ENCODE assay signal across 22 mouse cellular contexts in the genomic region with DNA sequence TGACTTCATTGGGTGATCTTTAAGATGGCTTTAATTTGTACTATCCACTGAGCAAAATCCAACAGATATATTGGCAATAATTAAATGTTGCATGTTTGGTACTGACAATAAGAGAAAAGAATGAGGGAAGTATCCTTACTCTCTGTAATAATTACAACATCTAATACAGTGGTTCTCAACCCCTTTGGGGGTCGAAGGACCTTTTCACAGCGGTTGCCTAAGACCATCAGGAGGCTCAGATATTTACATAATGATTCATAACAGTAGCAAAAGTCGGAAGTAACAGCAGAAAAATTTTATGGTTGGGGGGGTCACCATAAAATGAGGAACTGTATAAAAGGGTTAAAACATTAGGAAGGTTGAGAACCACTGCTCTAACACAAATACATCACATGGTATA.
A peak's percentile ranks its signal among the peaks of the same experiment; 100 is the strongest.
DNase-seq lines count a peak whose midpoint lies in the region; ATAC-seq lines count a peak whose summit lies in the region.
"Had no signal": no experiment of that assay in that cellular context is flagged by ENCODE, and none has a peak within 500 bp of the region (broad histone marks: within the 10 kb centered on the region; RNA-seq: fewer than 3 reads in every experiment).

No protein-coding gene starts in this region.

- no peaks in the 10 kb centered on the region for H3K27me3 ChIP-seq in embryonic facial prominence, embryonic 10.5 days (replicated peaks; ENCODE audit: low read depth, poor library complexity, severe bottlenecking)
- H3K27me3 ChIP-seq: embryonic facial prominence, embryonic 12.5 days; forebrain, embryonic 13.5 days; forebrain, embryonic 15.5 days; Patski had no signal

- H3K4me1 ChIP-seq in embryonic facial prominence, embryonic 10.5 days: peaks cover 39% of the 10 kb centered on the region

- H3K36me3 ChIP-seq in embryonic facial prominence, embryonic 10.5 days (replicated peaks): no peaks in the 10 kb centered on the region
- H3K36me3 ChIP-seq: embryonic facial prominence, embryonic 12.5 days; forebrain, embryonic 15.5 days; G1E had no signal

- peak; percentile 33 for ATAC-seq in common myeloid progenitor, adult 5-6 weeks (replicated peaks; ENCODE audit: low read depth, poor library complexity, severe bottlenecking)
- ATAC-seq in megakaryocyte progenitor cell, adult 5-6 weeks (replicated peaks; ENCODE audit: poor library complexity): peak; percentile 69
- ATAC-seq: activated CD4-positive, CD25-positive, alpha-beta regulatory T cell, adult 4 months; forebrain, embryonic 13.5 days; forebrain, embryonic 15.5 days; Patski had no signal

- no peaks in the 10 kb centered on the region for H3K9me3 ChIP-seq in embryonic facial prominence, embryonic 10.5 days
- H3K9me3 ChIP-seq: embryonic facial prominence, embryonic 12.5 days; forebrain, embryonic 13.5 days; forebrain, embryonic 15.5 days had no signal

- intact Hi-C loops in left cerebral cortex, postnatal 4 days (cut with DNase I): no loop called here

- DNase-seq in A20 (ENCODE audit: low read depth, low spot score): peak; percentile 61
- no peak for DNase-seq in embryonic facial prominence, embryonic 10.5 days (ENCODE audit: low spot score)
- no peak for DNase-seq in spleen, adult 12 weeks (ENCODE audit: low spot score)
- no peak for DNase-seq in left cerebral cortex, postnatal 4 days
- DNase-seq in layer of hippocampus, postnatal 10 days (ENCODE audit: low spot score in 2 of 2): no peak
- DNase-seq: adrenal gland, adult 8-10 months; adrenal gland, postnatal 14 days; adrenal gland, postnatal 36 days; cerebellum, adult 11-12 months; cerebellum, adult 2 months; cerebellum, adult 9-10 months; cerebellum, postnatal 10 days; cerebellum, postnatal 25 days; embryo, embryonic 11 days had no signal

- 90% methylated on average over 3 of the region's 3 CpGs for WGBS in embryonic facial prominence, embryonic 10.5 days

- no peak overlapping the region for H3K27ac ChIP-seq in embryonic facial prominence, embryonic 10.5 days (replicated peaks)
- H3K27ac ChIP-seq: embryonic facial prominence, embryonic 12.5 days; forebrain, embryonic 13.5 days; forebrain, embryonic 15.5 days had no signal

- H3K4me3 ChIP-seq in embryonic facial prominence, embryonic 10.5 days: no peak overlapping the region
- H3K4me3 ChIP-seq: embryonic facial prominence, embryonic 12.5 days; forebrain, embryonic 13.5 days; forebrain, embryonic 15.5 days had no signal
